Comparison of ENCODE assay signal across 10 mouse cellular contexts in genomic region chr14:22073385-22073784, GRCm38 (mm10).
"Had no signal": no experiment of that assay in that cellular context is flagged by ENCODE, and none has a peak within 500 bp of the region (broad histone marks: within the 10 kb centered on the region; RNA-seq: fewer than 3 reads in every experiment).

No protein-coding gene starts in this region.

- DNase-seq: right cerebral cortex, adult 18-20 months; right cerebral cortex, postnatal 14 days; right cerebral cortex, postnatal 25 days; right cerebral cortex, postnatal 4 days; spleen, adult 18-20 months; thymus, adult 18-20 months; thymus, adult 2 months; thymus, postnatal 14 days; thymus, postnatal 36 days; thymus, postnatal 4 days had no signal
